Mouse (Mus musculus): ENCODE measurements around the gene Cyp2a12. TPM values are rescaled to one million over a fixed set of nuclear protein-coding genes. Genes with fewer than 3 reads are reported as not detected.
"Not testable (repeated sequence)": the region's sequence is repeated elsewhere in the genome, so short reads cannot be mapped to it uniquely, and the experiment has no call there.

The Cyp2a12 gene
- not detected in 2 replicates for polyA plus RNA-seq (2014; fragmentation: Nextera tagmentation; extraction: Ambion mirVana)

DNA sequence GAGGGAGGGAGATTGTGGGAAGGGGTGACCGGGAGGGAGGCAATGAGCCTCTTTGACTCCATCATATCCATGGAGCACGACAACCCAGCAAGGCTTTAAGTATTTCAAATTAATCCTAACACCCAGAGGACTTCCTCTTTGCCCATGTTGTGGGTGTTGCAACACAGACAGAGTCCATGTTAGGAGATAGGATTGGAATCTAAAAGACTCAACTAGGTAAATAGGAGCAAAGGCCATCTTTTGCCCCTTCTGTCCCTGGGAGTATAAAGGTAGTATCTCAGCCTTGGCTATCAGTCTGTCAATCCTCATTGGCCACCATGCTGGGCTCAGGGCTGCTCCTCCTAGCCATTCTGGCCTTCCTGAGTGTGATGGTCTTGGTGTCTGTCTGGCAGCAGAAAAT lies at the start of gene Cyp2a12:
TSS of gene Cyp2a12 (plus strand) at position 293 of the 400 bp plus-strand sequence.
- no peaks in the 10 kb centered on the region for H3K4me1 ChIP-seq (replicated peaks; ENCODE audit: control insufficient read depth, insufficient read depth, low read length)
- 85% methylated on average over 2 of the region's 2 CpGs for WGBS
- H3K27ac ChIP-seq (ENCODE audit: low read depth), result no peak within 1 kb of the TSS
- no peak for DNase-seq (ENCODE audit: low spot score)
- no peak within 1 kb of the TSS for H3K4me3 ChIP-seq (ENCODE audit: low read depth, low read length)
- no peak within 1 kb of the TSS for H3K4me2 ChIP-seq (ENCODE audit: low read length)
- H3K9me3 ChIP-seq (ENCODE audit: control insufficient read depth, low read length), result no peaks in the 10 kb centered on the region
- no peak within 1 kb of the TSS for H3K9ac ChIP-seq (ENCODE audit: low read length)
- no peaks in the 10 kb centered on the region for H3K36me3 ChIP-seq (ENCODE audit: control insufficient read depth, insufficient read depth, low read length)
- no peak for ATAC-seq (replicated peaks; ENCODE audit: low FRiP score, low TSS enrichment, low read depth)
- no peaks in the 10 kb centered on the region for H3K27me3 ChIP-seq (replicated peaks; ENCODE audit: control insufficient read depth, insufficient read depth, low read length)

DNA sequence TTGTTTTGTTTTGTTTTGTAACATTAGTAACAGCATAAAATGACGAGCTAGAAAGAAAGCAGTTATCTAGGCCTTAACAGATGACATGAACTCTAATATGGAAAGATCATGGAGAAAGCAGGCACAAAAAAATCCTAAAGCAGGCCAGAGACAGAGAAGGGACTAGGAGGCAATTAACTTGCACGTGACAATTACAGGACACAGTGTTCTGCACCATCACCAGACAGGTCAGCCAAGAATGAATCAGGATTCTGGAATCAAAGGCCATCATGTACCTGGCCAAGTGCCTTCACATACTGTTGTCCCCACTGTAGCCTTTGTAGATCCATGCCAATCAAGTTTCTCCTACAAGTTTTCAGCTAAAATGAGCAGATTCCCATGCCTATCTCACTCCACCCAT lies 47.4 kb upstream of the Cyp2a12 start:
- not testable (repeated sequence) for H3K27me3 ChIP-seq (replicated peaks; ENCODE audit: control insufficient read depth, insufficient read depth, low read length); H3K9me3 ChIP-seq (ENCODE audit: control insufficient read depth, low read length); DNase-seq (ENCODE audit: low spot score); ATAC-seq (replicated peaks; ENCODE audit: low FRiP score, low TSS enrichment, low read depth); H3K27ac ChIP-seq (ENCODE audit: low read depth); H3K4me2 ChIP-seq (ENCODE audit: low read length); H3K4me3 ChIP-seq (ENCODE audit: low read depth, low read length); H3K9ac ChIP-seq (ENCODE audit: low read length); H3K4me1 ChIP-seq (replicated peaks; ENCODE audit: control insufficient read depth, insufficient read depth, low read length); H3K36me3 ChIP-seq (ENCODE audit: control insufficient read depth, insufficient read depth, low read length)
- 74% methylated on average over 2 of the region's 2 CpGs for WGBS

DNA sequence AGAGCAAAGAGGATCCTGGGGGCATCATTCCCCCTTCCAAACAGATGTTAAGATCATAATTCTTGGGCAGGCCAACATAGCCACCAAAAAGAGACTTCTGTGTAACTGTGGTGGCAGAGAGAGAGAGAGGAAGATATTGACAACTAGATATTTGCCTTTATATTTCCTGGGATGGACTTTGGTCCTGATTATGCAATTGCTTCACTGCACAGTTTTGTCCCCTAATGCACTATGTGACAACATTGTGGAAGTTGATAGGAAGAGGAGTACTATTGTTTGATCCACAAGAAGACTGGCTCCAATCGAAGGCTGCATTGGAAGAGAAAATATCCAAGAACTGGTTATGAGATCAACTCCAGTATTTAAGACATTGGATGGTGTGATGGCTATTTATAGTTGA lies 46.9 kb upstream of the Cyp2a12 start:
- DNase-seq (ENCODE audit: low spot score); H3K4me3 ChIP-seq (ENCODE audit: low read depth, low read length); H3K9ac ChIP-seq (ENCODE audit: low read length); H3K4me1 ChIP-seq (replicated peaks; ENCODE audit: control insufficient read depth, insufficient read depth, low read length); H3K9me3 ChIP-seq (ENCODE audit: control insufficient read depth, low read length); H3K36me3 ChIP-seq (ENCODE audit: control insufficient read depth, insufficient read depth, low read length); H3K27me3 ChIP-seq (replicated peaks; ENCODE audit: control insufficient read depth, insufficient read depth, low read length); H3K27ac ChIP-seq (ENCODE audit: low read depth); ATAC-seq (replicated peaks; ENCODE audit: low FRiP score, low TSS enrichment, low read depth); H3K4me2 ChIP-seq (ENCODE audit: low read length): not testable (repeated sequence)
- 83% methylated on average over 1 of the region's 1 CpGs for WGBS

DNA sequence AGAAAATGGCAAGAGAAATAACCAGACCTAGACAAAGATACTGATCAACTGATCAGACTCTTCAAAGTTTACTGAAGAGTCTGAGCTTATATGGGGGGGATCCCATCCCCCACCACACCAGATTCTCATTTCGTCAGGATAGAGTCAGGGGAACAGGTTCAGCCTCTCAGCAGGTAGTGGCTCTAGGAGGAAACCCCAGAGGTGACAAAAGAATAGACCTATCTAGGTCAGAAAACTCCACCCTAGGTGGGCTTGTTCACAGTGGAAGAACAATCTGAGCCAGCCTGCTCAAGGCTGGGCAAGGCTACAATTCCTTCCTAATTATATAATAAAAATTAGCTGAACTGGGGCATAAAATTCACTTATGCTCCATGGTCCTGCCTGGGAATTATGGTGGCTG lies 46.3 kb upstream of the Cyp2a12 start:
- no peak overlapping the region for H3K4me2 ChIP-seq (ENCODE audit: low read length)
- 26% methylated on average over 1 of the region's 1 CpGs for WGBS
- no peak overlapping the region for H3K9ac ChIP-seq (ENCODE audit: low read length)
- no peaks in the 10 kb centered on the region for H3K36me3 ChIP-seq (ENCODE audit: control insufficient read depth, insufficient read depth, low read length)
- no peak overlapping the region for H3K4me3 ChIP-seq (ENCODE audit: low read depth, low read length)
- no peaks in the 10 kb centered on the region for H3K27me3 ChIP-seq (replicated peaks; ENCODE audit: control insufficient read depth, insufficient read depth, low read length)
- H3K4me1 ChIP-seq (replicated peaks; ENCODE audit: control insufficient read depth, insufficient read depth, low read length), result no peaks in the 10 kb centered on the region
- DNase-seq (ENCODE audit: low spot score) (no peak), ATAC-seq (replicated peaks; ENCODE audit: low FRiP score, low TSS enrichment, low read depth) (no peak)
- H3K9me3 ChIP-seq (ENCODE audit: control insufficient read depth, low read length), result no peaks in the 10 kb centered on the region
- H3K27ac ChIP-seq (ENCODE audit: low read depth), result no peak overlapping the region

DNA sequence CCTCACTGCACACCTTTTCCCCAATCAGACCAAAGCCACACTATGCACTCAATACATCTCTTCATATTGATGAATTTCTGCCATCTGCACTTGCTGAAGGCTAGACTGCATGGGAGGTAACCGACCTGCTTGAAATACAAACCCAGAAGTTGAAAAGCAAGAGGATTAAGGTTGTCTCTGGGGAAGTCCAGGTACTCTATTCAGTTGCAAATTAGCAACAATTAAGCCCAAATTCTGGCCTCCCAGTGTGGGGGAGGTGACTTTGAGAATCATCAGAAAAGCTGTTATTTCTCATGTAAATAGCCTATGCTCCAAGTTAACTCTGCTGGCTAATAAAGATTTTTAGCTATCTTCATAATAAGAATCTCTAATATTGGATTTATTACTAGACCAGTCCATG lies 45.7 kb upstream of the Cyp2a12 start:
- H3K4me1 ChIP-seq (replicated peaks; ENCODE audit: control insufficient read depth, insufficient read depth, low read length); H3K9me3 ChIP-seq (ENCODE audit: control insufficient read depth, low read length); H3K36me3 ChIP-seq (ENCODE audit: control insufficient read depth, insufficient read depth, low read length); H3K4me2 ChIP-seq (ENCODE audit: low read length); H3K4me3 ChIP-seq (ENCODE audit: low read depth, low read length); H3K9ac ChIP-seq (ENCODE audit: low read length); H3K27me3 ChIP-seq (replicated peaks; ENCODE audit: control insufficient read depth, insufficient read depth, low read length); H3K27ac ChIP-seq (ENCODE audit: low read depth); ATAC-seq (replicated peaks; ENCODE audit: low FRiP score, low TSS enrichment, low read depth); DNase-seq (ENCODE audit: low spot score): not testable (repeated sequence)
- 28% methylated on average over 1 of the region's 1 CpGs for WGBS

DNA sequence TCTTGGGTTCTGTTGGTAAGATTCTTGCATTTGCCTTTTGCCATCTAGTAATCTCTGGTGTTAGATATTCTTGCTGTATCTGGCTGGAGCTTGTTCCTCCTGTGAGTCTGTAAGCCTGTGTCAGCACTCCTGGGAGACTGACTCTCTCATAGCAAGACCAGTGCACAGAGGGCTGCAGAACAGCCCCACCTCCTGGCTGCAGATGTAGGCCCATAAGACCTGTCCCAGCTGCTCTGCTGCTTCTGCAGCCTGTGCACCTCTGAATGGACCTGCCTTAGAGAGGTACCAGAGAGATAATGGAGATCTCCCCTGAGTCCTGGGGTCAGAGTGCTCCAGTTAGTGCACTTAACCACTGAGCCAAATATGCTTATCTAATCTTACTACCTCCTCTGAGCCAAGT lies 2.3 kb upstream of the Cyp2a12 start:
- not testable (repeated sequence) for H3K27me3 ChIP-seq (replicated peaks; ENCODE audit: control insufficient read depth, insufficient read depth, low read length); ATAC-seq (replicated peaks; ENCODE audit: low FRiP score, low TSS enrichment, low read depth); H3K4me3 ChIP-seq (ENCODE audit: low read depth, low read length); DNase-seq (ENCODE audit: low spot score); H3K36me3 ChIP-seq (ENCODE audit: control insufficient read depth, insufficient read depth, low read length); H3K4me2 ChIP-seq (ENCODE audit: low read length); H3K4me1 ChIP-seq (replicated peaks; ENCODE audit: control insufficient read depth, insufficient read depth, low read length); H3K9ac ChIP-seq (ENCODE audit: low read length); H3K27ac ChIP-seq (ENCODE audit: low read depth); H3K9me3 ChIP-seq (ENCODE audit: control insufficient read depth, low read length)

DNA sequence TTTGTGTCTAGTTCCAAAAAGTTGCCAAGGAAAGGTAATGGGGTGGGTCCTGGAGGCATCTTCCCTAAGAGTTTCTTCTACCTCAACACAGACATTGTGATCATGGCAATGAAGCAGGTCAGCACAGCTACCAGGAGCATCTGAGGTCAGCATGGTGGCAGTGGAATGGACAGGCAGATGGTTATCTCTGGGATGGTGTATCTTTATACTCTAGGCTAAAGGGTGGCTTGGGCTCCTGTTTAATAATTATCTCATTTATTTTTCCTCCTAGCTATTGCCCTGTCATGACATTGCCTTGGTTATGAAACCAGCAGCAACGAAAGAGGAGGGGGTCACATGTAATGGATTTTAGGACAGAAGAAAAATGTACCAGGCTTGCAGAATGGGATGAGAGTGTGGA lies 20.0 kb downstream of the Cyp2a12 start:
- not testable (repeated sequence) for DNase-seq (ENCODE audit: low spot score)

DNA sequence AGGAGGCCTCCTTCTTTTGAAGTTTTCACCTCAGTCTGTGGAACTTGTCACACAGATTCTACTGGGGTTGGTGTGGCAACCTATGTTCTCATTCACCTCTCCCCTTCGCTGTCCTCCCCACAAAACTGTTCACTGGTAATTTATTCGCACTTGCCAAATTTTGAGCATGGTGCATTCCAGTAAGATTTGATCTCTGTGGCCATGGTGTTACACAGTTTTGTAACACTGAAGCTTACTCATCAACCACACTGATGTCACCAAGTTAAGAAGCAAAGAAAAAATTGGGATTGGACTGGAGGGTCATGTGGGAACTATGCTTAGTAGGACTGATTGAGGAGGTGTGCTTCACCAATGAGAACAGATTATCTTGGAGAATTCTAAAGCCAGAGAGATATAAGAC lies 30.5 kb downstream of the Cyp2a12 start:
- H3K27ac ChIP-seq (ENCODE audit: low read depth); H3K9me3 ChIP-seq (ENCODE audit: control insufficient read depth, low read length); H3K4me2 ChIP-seq (ENCODE audit: low read length); H3K4me1 ChIP-seq (replicated peaks; ENCODE audit: control insufficient read depth, insufficient read depth, low read length); DNase-seq (ENCODE audit: low spot score); H3K9ac ChIP-seq (ENCODE audit: low read length); H3K27me3 ChIP-seq (replicated peaks; ENCODE audit: control insufficient read depth, insufficient read depth, low read length); H3K4me3 ChIP-seq (ENCODE audit: low read depth, low read length); H3K36me3 ChIP-seq (ENCODE audit: control insufficient read depth, insufficient read depth, low read length); ATAC-seq (replicated peaks; ENCODE audit: low FRiP score, low TSS enrichment, low read depth): not testable (repeated sequence)
- 84% methylated on average over 2 of the region's 2 CpGs for WGBS

More for the DNA sequence above, 20.0 kb downstream of the Cyp2a12 start:
- not testable (repeated sequence) for ATAC-seq (replicated peaks; ENCODE audit: low FRiP score, low TSS enrichment, low read depth); H3K36me3 ChIP-seq (ENCODE audit: control insufficient read depth, insufficient read depth, low read length); H3K27me3 ChIP-seq (replicated peaks; ENCODE audit: control insufficient read depth, insufficient read depth, low read length); H3K9me3 ChIP-seq (ENCODE audit: control insufficient read depth, low read length); H3K9ac ChIP-seq (ENCODE audit: low read length); H3K4me1 ChIP-seq (replicated peaks; ENCODE audit: control insufficient read depth, insufficient read depth, low read length); H3K27ac ChIP-seq (ENCODE audit: low read depth); H3K4me2 ChIP-seq (ENCODE audit: low read length); H3K4me3 ChIP-seq (ENCODE audit: low read depth, low read length)
- WGBS, result 88% methylated on average over 1 of the region's 1 CpGs

DNA sequence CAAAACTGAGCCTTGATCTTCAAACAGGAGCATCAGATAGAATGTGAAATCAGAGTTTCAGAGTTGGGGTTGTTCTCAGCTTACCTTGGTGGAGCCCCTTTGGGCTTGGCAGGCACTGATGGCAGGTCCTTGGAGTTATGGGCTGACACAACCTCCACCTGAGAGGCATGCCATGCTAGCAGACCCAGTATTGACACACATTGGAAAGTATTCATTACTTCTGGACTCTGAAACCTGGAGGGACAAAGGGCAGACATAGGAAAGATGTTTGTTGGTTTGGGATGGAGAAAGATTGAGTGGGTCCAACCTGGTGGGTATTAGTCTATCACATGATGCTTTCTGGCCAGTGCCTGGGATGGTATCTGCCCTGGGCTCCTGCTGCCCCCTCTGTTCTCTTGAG lies 31.0 kb downstream of the Cyp2a12 start:
- not testable (repeated sequence) for H3K27me3 ChIP-seq (replicated peaks; ENCODE audit: control insufficient read depth, insufficient read depth, low read length); DNase-seq (ENCODE audit: low spot score); H3K4me1 ChIP-seq (replicated peaks; ENCODE audit: control insufficient read depth, insufficient read depth, low read length); H3K9ac ChIP-seq (ENCODE audit: low read length); H3K4me3 ChIP-seq (ENCODE audit: low read depth, low read length); ATAC-seq (replicated peaks; ENCODE audit: low FRiP score, low TSS enrichment, low read depth); H3K27ac ChIP-seq (ENCODE audit: low read depth); H3K4me2 ChIP-seq (ENCODE audit: low read length); H3K9me3 ChIP-seq (ENCODE audit: control insufficient read depth, low read length); H3K36me3 ChIP-seq (ENCODE audit: control insufficient read depth, insufficient read depth, low read length)

Data from intestine, embryonic 14.5 days (tissue).